Mouse (Mus musculus) gonadal fat pad, adult 2 months (tissue): ENCODE results near the gene Ubl3. TPM values are rescaled to one million over a fixed set of nuclear protein-coding genes. Genes with fewer than 3 reads are reported as not detected.

ENCODE experiments used
- DNase-seq: peaks from one replicate; pipeline ENCODE4 v3.0.0-alpha.2; 2012; ENCODE audit warnings: low read depth
- polyA plus RNA-seq: library from polyadenylated mRNA; depleted of rRNA; stranded (reverse); fragments of >200 nt; gene quantifications from 2 replicates; pipeline ENCODE4 v1.2.3, GENCODE M21; 2012; rRNA removed

The Ubl3 gene
- polyA plus RNA-seq: 72.2 and 87.5 TPM in 2 replicates

GRCm38 (mm10) chr5:148552187-148553071, at the start of gene Ubl3:
Gene Ubl3, minus strand, starts transcription at chr5:148552789.
- DNase-seq: no peak

- DNase-seq: no peak
These were observed 45.8 kb upstream of the Ubl3 start for GRCm38 (mm10) chr5:148598376-148598775.

GRCm38 (mm10) chr5:148596086-148596753, 43.6 kb upstream of the Ubl3 start:
- DNase-seq: no peak

DNA sequence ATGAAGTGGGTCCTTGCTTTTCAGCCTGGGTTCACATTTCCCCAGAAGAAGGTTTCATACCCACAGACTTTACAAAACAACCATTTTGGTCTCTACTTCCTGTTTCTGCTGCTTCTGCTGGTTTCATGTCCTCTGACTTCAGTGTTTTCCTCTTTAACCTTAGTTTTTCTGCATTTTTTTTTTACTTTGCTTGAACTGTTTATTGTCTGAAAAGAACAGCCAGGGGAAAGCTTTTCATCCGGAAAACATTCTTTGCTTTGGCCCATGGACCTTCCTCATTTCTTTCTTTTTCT, 42.8 kb upstream of the Ubl3 start:
- no peak for DNase-seq

- DNase-seq: no peak
These were observed 42.3 kb upstream of the Ubl3 start for GRCm38 (mm10) chr5:148594693-148595458.

GRCm38 (mm10) chr5:148593607-148594006, 41.0 kb upstream of the Ubl3 start:
- DNase-seq: no peak

- no peak for DNase-seq
These were observed 38.9 kb upstream of the Ubl3 start for GRCm38 (mm10) chr5:148591448-148591862.

DNA sequence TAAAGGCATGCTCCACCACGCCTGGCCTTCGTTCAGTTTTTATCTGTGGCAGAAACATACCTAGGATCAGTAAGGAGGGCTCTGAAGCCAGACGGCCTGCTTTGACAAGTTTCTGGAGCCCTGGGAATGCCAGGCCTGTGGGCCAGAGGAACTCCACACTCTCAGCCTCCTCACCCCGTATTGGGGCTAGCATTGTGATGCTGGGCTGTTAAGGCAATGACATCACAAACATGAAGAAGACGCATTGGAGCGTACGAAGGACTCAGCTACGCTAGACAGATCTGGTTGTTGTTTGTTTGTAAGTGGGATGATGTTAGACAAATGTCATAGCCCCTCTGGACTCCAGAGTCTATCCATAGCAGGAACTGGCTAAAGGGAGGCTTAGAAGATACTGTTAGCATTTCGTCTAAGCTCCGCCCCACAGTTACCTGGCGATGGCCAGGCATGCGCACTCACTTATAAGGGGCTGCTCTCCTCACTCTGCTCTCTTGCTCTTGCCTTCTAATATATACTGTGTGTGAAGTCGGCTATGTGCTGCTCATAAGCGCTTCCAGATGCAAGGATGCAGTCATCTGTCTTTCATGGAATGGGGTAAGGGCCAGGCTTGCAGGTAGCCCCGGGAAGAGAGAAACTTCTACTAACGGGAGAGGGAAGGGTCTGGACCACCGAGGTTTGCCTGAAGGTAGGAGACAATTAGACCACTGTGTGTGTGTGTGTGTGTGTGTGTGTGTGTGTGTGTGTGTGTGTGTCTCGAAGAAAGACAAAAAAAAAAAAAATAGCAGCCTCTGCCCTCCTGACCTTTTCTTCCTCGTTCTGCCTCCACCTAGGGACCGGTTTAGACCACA, 38.2 kb upstream of the Ubl3 start:
- DNase-seq: no peak

DNA sequence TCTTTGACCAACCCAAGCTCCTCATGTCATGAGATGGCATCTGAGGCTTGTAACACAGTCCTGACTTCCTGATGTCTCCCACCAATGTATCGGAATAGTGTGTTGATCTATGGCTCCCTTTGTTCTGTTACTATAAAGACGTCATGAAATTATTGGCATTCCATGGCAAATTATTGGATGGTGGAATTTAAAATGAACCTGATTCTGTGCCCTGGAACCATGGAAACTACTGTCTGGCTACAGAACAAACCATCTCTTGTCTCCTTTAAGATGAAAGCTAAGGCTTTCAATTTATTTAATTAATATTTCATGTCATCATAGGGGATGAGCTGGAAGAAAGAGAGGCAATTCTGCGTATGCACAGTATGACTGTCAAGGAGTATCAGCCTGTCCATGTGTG, 36.4 kb upstream of the Ubl3 start:
- DNase-seq: no peak

DNA sequence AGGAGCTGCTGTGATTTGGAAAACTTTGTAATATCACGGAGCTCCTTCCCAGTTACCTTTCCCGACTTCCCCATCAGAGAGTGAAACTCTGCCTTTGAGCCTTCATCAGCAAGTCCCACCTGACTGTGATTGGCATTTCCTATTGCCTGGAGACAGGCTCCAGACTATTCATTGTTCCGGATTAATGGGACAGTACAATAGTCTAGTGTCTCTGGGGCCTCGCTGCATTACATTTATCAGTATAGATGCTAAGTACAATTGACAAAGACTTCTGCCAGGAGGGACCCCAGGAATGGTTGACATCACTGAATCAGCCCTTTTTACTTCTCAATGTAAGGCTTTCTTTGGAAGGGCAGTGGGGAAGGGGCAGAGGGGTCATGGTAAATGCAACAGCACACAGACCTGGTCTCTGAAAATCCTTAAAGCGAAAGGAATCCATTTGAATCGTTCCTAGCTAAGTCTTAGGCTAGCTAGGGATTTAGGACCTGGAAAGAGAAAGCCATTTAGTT, 35.6 kb upstream of the Ubl3 start:
- DNase-seq: no peak

DNA sequence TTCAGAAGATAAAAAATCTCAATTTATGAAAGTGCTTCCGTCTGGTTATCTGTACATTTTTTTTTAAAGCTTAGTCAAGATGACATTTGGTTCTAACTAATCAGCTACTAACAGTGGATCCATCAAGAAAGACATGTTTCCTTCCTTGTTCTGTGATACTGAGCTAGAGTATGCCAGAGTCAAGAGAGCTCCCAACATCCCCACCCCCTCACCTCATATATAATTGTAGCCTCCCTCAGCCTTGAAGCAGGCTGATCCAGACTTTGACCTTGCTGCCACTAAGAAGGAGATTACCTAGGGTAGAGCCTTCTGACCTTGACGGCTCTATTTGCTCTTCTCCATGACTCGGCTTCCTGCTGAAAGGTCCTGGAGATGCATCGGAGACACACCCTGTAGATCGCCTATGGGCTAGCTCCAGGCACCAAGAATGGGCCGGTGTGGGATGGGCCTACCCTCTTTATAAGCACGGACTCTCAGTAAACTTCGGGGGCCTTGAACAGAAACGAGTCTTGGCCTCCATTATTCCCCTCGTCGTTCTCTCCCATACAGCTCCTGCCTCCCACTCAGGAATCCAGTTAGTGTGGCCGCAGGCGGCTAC, 27.9 kb upstream of the Ubl3 start:
- DNase-seq: no peak

GRCm38 (mm10) chr5:148579156-148579555, 26.6 kb upstream of the Ubl3 start:
- no peak for DNase-seq

DNA sequence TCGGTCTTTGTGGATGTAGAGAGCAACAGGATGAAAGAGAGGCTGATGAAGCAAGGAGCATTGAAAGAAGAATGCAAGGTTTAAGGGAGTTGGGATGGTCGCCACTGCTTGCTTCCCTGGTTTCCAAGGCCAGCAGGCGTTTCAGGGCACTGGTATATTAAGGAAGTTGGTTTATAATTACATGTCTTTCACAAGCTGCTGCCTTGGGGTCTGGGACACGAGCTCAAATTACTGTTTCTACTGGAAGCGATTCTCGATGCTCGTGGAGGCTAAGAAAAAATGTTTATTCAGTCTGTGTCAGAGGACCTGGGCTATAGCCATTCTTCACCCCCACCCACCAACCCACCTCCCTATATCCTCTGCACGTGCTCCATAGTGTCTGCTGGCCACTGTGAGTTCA, 25.8 kb upstream of the Ubl3 start:
- DNase-seq: no peak

GRCm38 (mm10) chr5:148577278-148577677, 24.7 kb upstream of the Ubl3 start:
- DNase-seq: no peak

DNA sequence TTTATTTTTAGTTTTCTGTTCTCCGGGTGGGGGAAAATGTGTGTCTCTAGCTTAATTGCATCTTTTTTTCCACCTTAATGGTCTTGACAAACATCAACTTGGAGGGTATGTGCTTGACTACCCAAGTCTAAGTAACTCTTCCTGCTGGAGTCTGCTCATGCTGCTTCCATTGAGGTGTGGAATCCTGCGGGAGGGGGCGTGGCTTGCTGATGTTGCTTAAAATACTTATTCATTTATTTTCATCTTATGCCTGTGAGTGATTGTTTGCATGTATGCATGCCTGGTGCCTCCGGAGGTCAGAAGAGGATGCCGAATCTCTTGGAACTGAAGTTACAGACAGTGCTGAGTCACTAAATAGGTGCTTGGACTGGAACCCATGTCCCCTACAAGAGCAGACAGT, 22.6 kb upstream of the Ubl3 start:
- DNase-seq: no peak

- no peak for DNase-seq
These were observed 20.1 kb upstream of the Ubl3 start for GRCm38 (mm10) chr5:148572676-148573075.

- no peak for DNase-seq
These were observed 18.1 kb upstream of the Ubl3 start for GRCm38 (mm10) chr5:148570571-148571304.

DNA sequence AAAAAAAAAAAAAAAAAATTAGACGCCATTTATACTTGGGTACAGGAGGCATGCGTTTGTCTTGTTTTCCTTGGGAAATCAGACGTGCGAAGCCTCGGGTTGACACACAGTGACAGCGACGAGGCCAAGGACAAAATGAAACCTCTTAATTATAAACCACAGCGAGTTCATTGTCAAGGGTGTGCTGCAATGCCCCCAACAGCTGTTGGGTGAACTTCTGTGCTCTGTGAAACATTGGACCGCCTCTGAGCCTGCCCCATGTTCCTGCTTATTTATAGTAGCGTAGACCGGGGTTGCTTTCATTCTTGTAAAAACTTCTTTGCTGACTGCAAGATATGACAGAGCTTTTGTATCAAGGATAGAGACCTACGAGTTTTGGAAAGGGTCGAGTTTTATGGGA, 16.9 kb upstream of the Ubl3 start:
- DNase-seq: no peak

DNA sequence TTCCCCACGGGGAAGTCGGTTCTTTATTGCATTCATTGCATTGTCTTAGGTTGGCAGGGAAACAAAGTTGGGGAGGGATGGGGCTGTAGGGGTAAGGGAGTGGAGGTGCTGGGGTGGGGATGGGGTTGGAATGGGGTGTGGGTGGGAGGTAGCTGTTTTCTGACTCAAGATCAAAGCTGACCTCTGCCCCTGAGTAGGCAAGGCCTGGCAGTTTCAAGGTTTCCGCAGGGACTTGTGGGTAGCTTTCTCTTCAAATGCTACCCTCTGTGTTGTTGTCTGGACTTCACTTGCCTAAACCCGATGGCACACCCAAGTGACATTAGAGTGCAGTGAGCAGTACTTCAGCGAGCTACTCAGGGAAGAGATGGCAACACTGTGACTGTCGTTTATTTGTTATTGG, 13.0 kb upstream of the Ubl3 start:
- no peak for DNase-seq

DNA sequence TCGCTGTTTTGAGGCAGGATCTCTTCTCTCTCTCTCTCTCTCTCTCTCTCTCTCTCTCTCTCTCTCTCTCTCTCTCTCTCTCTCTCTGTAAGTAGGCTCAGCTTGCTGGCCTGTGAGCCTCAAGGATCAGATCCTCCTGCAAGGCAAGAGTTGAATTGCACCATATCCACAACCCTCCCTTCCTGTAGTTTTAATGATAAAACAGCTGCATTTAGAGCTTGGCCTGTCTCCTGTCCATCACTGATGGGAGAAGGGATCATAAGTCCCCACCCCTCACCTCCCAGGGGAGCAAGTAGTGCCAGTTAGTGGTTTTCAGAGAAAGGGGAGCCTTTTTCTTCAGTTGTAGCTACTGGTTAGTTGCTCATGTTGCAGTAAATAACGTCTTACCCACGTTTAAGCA, 11.5 kb upstream of the Ubl3 start:
- no peak for DNase-seq
